Mouse (Mus musculus) heart, postnatal 0 days (tissue): ENCODE data around the gene Pigk. TPM values are rescaled to one million over a fixed set of nuclear protein-coding genes. Genes with fewer than 3 reads are reported as not detected.

Source experiments
- ATAC-seq: fragments of 200-750 bp; cut with Nextera tagmentation; 2 replicates; pipeline ENCODE4 v1.8.0; 2017; ENCODE audit warnings: low read depth, moderate number of reproducible peaks, moderate library complexity; ENCODE audit not compliant: insufficient read depth
- DNase-seq: peaks from one replicate; pipeline ENCODE4 v3.0.0-alpha.2; 2016; ENCODE audit warnings: low spot score
- H3K27ac ChIP-seq: fragments of 300-500 bp; sonication (generic); 2 replicates; pipeline ENCODE4 v1.5.1; 2014; ENCODE audit warnings: low read depth, mild to moderate bottlenecking
- H3K27me3 ChIP-seq: fragments of 300-500 bp; sonication (generic); 2 replicates; pipeline ENCODE4 v1.6.1; 2014; ENCODE audit warnings: low read length, mixed read lengths; ENCODE audit not compliant: control insufficient read depth, insufficient read depth
- H3K36me3 ChIP-seq: fragments of 300-500 bp; sonication (generic); replicated peaks from 2 replicates; pipeline ENCODE4 v1.6.1; 2014; ENCODE audit warnings: low read length, mixed read lengths; ENCODE audit not compliant: control insufficient read depth, insufficient read depth
- H3K4me1 ChIP-seq: fragments of 300-500 bp; sonication (generic); 2 replicates; pipeline ENCODE4 v1.6.1; 2014; ENCODE audit warnings: antibody characterized with exemption; ENCODE audit not compliant: control insufficient read depth, insufficient read depth
- H3K4me2 ChIP-seq: fragments of 300-500 bp; sonication (generic); 2 replicates; pipeline ENCODE4 v1.6.1; 2014; ENCODE audit warnings: low read depth, mild to moderate bottlenecking, low read length, moderate library complexity
- H3K4me3 ChIP-seq: fragments of 300-500 bp; sonication (generic); 2 replicates; pipeline ENCODE4 v1.5.1; 2014; ENCODE audit warnings: low read depth, low read length
- H3K9ac ChIP-seq: fragments of 300-500 bp; sonication (generic); replicated peaks from 2 replicates; pipeline ENCODE4 v1.6.1; 2014; ENCODE audit warnings: low read depth, low read length, mixed read lengths
- H3K9me3 ChIP-seq: fragments of 300-500 bp; sonication (generic); replicated peaks from 2 replicates; pipeline ENCODE4 v1.6.1; 2016; ENCODE audit warnings: low read length; ENCODE audit not compliant: control insufficient read depth
- CTCF ChIP-seq: IDR thresholded peaks from 2 replicates; pipeline ENCODE4 v1.5.1; 2016; ENCODE audit warnings: antibody characterized with exemption, control low read depth, low read depth
- EP300 ChIP-seq: IDR thresholded peaks from 2 replicates; pipeline ENCODE4 v1.6.1; 2016; ENCODE audit warnings: antibody characterized with exemption, low read depth
- WGBS: fragments of 180-500 bp; shearing (Covaris S2); extraction: QIAGEN DNeasy Blood & Tissue Kit; methylation state at CpG from one replicate; pipeline ENCODE4 v1.1.7; 2014; 5-methylcytosine and 5-hydroxymethylcytosine counted together
- polyA plus RNA-seq: library from polyadenylated mRNA; unstranded; fragments of >200 nt; fragmentation: Nextera tagmentation; extraction: Ambion mirVana; gene quantifications from 2 replicates; pipeline ENCODE4 v1.2.1, GENCODE M21; 2015
- total RNA-seq: library from RNA; depleted of rRNA; stranded (reverse); fragments of >200 nt; gene quantifications from 2 replicates; pipeline ENCODE4 v1.2.3, GENCODE M21; 2014; ENCODE audit warnings: low replicate concordance

The Pigk gene
- total and polyA plus RNA-seq, 2 experiments from 2014 or later = 17.8 to 28.4 TPM

GRCm38 (mm10) chr3:152881706-152882105 is 167.8 kb downstream of the Pigk start:
- Histone ChIP-seq H3K9ac (no peak overlapping the region), H3K27me3 (no peaks in the 10 kb centered on the region), H3K4me1 (peaks cover 7% of the 10 kb centered on the region; the same call in 1 of the 2 replicates), H3K4me3 (no peak overlapping the region), H3K27ac (no peak overlapping the region), H3K9me3 (no peaks in the 10 kb centered on the region), H3K4me2 (no peak overlapping the region), H3K36me3 (no peaks in the 10 kb centered on the region)
- 65% methylated on average over 4 of the region's 4 CpGs for WGBS
- DNase-seq (no peak), ATAC-seq (no peak)
- TF ChIP-seq EP300 (no peak), CTCF (no peak)

- Histone ChIP-seq H3K4me1 (peaks cover 7% of the 10 kb centered on the region; the same call in 1 of the 2 replicates), H3K36me3 (no peaks in the 10 kb centered on the region), H3K4me2 (no peak overlapping the region), H3K27me3 (no peaks in the 10 kb centered on the region), H3K9ac (no peak overlapping the region), H3K9me3 (no peaks in the 10 kb centered on the region), H3K4me3 (no peak overlapping the region), H3K27ac (no peak overlapping the region)
- DNase-seq = no peak
- WGBS = 73% methylated on average over 3 of the region's 3 CpGs
- no peak for TF ChIP-seq EP300
- no peak for TF ChIP-seq CTCF
- no peak for ATAC-seq
These were observed 169.7 kb downstream of the Pigk start for GRCm38 (mm10) chr3:152883556-152883955.

- peaks cover 7% of the 10 kb centered on the region; the same call in 1 of the 2 replicates for H3K4me1 ChIP-seq
- no peaks in the 10 kb centered on the region for H3K9me3 ChIP-seq
- no peak overlapping the region for H3K9ac ChIP-seq
These were observed 172.8 kb downstream of the Pigk start for GRCm38 (mm10) chr3:152886749-152887148.

GRCm38 (mm10) chr3:152888116-152888515 is 174.2 kb downstream of the Pigk start:
- 60% methylated on average over 7 of the region's 7 CpGs for whole genome bisulfite sequencing
- H3K4me2 ChIP-seq = no peak overlapping the region
- no peak overlapping the region for H3K4me3 ChIP-seq
- TF ChIP-seq EP300 (no peak), CTCF (no peak)
- H3K27ac ChIP-seq = no peak overlapping the region
- no peaks in the 10 kb centered on the region for H3K9me3 ChIP-seq
- no peaks in the 10 kb centered on the region for H3K27me3 ChIP-seq
- peaks cover 7% of the 10 kb centered on the region; the same call in 1 of the 2 replicates for H3K4me1 ChIP-seq
- H3K36me3 ChIP-seq = no peaks in the 10 kb centered on the region
- ATAC-seq (no peak), DNase-seq (no peak)
- no peak overlapping the region for H3K9ac ChIP-seq

More at GRCm38 (mm10) chr3:152886749-152887148, 172.8 kb downstream of the Pigk start:
- H3K27me3 ChIP-seq = no peaks in the 10 kb centered on the region
- no peak overlapping the region for H3K27ac ChIP-seq
- DNase-seq (no peak), ATAC-seq (no peak)
- H3K36me3 ChIP-seq = no peaks in the 10 kb centered on the region
- TF ChIP-seq EP300 (no peak), CTCF (no peak)
- no peak overlapping the region for H3K4me2 ChIP-seq
- H3K4me3 ChIP-seq = no peak overlapping the region

- Histone ChIP-seq H3K36me3 (no peaks in the 10 kb centered on the region), H3K9ac (no peak overlapping the region), H3K27me3 (no peaks in the 10 kb centered on the region), H3K27ac (no peak overlapping the region), H3K4me2 (no peak overlapping the region), H3K4me1 (no peaks in the 10 kb centered on the region), H3K4me3 (no peak overlapping the region), H3K9me3 (no peaks in the 10 kb centered on the region)
- DNase-seq (no peak), ATAC-seq (no peak)
- 59% methylated on average over 4 of the region's 4 CpGs for WGBS
- TF ChIP-seq EP300 = no peak
- no peak for TF ChIP-seq CTCF
These were observed 181.0 kb downstream of the Pigk start for GRCm38 (mm10) chr3:152894935-152895334.

GRCm38 (mm10) chr3:152896111-152896510 is 182.2 kb downstream of the Pigk start:
- Histone ChIP-seq H3K9ac (no peak overlapping the region), H3K9me3 (no peaks in the 10 kb centered on the region), H3K4me1 (no peaks in the 10 kb centered on the region), H3K4me2 (no peak overlapping the region), H3K27me3 (no peaks in the 10 kb centered on the region), H3K4me3 (no peak overlapping the region), H3K27ac (no peak overlapping the region), H3K36me3 (no peaks in the 10 kb centered on the region)
- DNase-seq (no peak), ATAC-seq (no peak)
- TF ChIP-seq CTCF = no peak
- TF ChIP-seq EP300 = no peak
- 60% methylated on average over 3 of the region's 3 CpGs for WGBS
